Mouse (Mus musculus): ENCODE results near the gene Cyp2a4. TPM values are rescaled to one million over a fixed set of nuclear protein-coding genes. Genes with fewer than 3 reads are reported as not detected.

The Cyp2a4 gene
- polyA plus RNA-seq, 1 experiment from 2014 or later = 0.60 TPM

Other genes with a start within 250 kb of the Cyp2a4 start
- gene Cyp2b13, start 245.7 kb upstream of the Cyp2a4 start, polyA plus RNA-seq (2015; fragmentation: Nextera tagmentation; extraction: Ambion mirVana) = 0.20 and 0.24 TPM in 2 replicates
- 0.60 and 0.78 TPM in 2 replicates for gene Cyp2b9, start 133.8 kb upstream of the Cyp2a4 start, polyA plus RNA-seq (2015; fragmentation: Nextera tagmentation; extraction: Ambion mirVana)
- gene Vmn1r184, start 46.8 kb upstream of the Cyp2a4 start, polyA plus RNA-seq (2015; fragmentation: Nextera tagmentation; extraction: Ambion mirVana) = not detected in 2 replicates
- gene Nlrp9c, start 96.5 kb downstream of the Cyp2a4 start, polyA plus RNA-seq (2015; fragmentation: Nextera tagmentation; extraction: Ambion mirVana) = not detected in 2 replicates
- gene Nlrp4a, start 127.9 kb downstream of the Cyp2a4 start, polyA plus RNA-seq (2015; fragmentation: Nextera tagmentation; extraction: Ambion mirVana) = not detected in 2 replicates
- gene Nlrp9a, start 227.9 kb downstream of the Cyp2a4 start, polyA plus RNA-seq (2015; fragmentation: Nextera tagmentation; extraction: Ambion mirVana) = not detected in 2 replicates